Mouse (Mus musculus): ENCODE measurements around the gene Prss16. TPM values are rescaled to one million over a fixed set of nuclear protein-coding genes. Genes with fewer than 3 reads are reported as not detected.

Gene Prss16
- total and polyA plus RNA-seq, 3 experiments = 0.47 TPM; not detected in 2

DNA sequence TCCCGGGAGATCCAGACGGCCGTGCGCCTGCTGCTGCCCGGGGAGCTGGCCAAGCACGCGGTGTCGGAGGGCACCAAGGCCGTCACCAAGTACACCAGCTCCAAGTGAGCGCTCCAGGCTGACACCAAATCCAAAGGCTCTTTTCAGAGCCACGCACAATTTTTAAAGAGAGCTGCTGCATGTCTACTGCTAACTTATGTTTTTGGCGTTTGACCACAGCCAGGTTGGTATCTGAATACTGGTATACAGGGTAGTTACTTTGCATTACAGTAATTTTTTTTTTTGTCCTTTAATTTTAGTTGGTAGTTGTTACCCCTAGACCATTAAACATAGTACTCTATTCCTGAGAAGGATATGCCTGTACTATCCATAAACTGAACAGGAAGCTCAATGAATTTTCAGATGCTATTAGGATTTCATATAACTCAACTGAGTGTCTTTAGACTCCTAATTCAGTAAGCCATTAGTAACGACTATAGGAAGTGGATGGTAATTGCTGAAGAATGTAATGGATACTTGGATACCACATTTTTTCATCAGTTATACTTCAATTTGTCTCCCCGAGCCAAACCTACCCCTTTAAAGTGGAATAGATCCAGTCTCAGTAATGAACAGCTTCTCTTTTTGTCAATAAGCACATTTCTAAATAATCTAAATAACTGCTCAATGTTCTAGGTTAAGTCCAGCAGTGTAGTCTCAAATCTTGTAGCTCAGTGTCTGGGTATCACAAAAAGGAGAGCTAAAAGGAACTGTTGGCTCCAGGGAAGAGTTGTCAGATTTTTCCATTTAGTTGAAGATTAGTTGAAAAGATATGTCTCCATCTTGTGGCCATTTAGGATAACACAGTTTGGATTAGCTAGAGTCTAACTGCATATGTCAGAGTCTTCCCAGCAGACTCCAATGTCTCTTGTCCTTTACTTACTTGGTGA is 34.2 kb upstream of the Prss16 start:
- peaks cover 0 to 4% of the 10 kb centered on the region in 2 experiments; a peak in 2 of 4 replicates for H3K36me3 ChIP-seq (ENCODE audit: control insufficient read depth in 1 of 2, insufficient read depth in 2 of 2, low read length in 2 of 2)
- peak; percentile 88 for DNase-seq (ENCODE audit: low read depth, low spot score)
- no peaks in the 10 kb centered on the region; the same call in 1 of the 2 replicates for H3K79me2 ChIP-seq (ENCODE audit: control insufficient read depth, insufficient read depth, low read length, poor library complexity)
- TF ChIP-seq POLR2AphosphoS5 (IDR thresholded peaks at IDR 0.05; ENCODE audit: borderline replicate concordance, low read depth, low read length) = peak; percentile 30; the same call in 1 of the 2 replicates
- TF ChIP-seq BHLHE40 (IDR thresholded peaks at IDR 0.05; ENCODE audit: borderline replicate concordance, low read depth, low read length) = no peak
- TF ChIP-seq USF1 (IDR thresholded peaks at IDR 0.05; ENCODE audit: low read depth, low read length) = no peak
- TF ChIP-seq ELF1 (IDR thresholded peaks at IDR 0.05; ENCODE audit: low read depth, low read length) = no peak
- TF ChIP-seq HCFC1 (IDR thresholded peaks at IDR 0.05; ENCODE audit: low read depth, low read length) = no peak
- TF ChIP-seq GABPA (IDR thresholded peaks at IDR 0.05; ENCODE audit: low read depth, low read length) = no peak
- TF ChIP-seq TCF12 (IDR thresholded peaks at IDR 0.05; ENCODE audit: low read depth, low read length) = no peak
- TF ChIP-seq UBTF (IDR thresholded peaks at IDR 0.05; ENCODE audit: borderline replicate concordance, insufficient read depth, low read depth, low read length) = 0 out of 2 replicates have a peak, but pooled peaks have one; percentile 3
- TF ChIP-seq ZMIZ1 (IDR thresholded peaks at IDR 0.05; ENCODE audit: low read depth, low read length) = no peak
- TF ChIP-seq CHD2 (IDR thresholded peaks at IDR 0.05; ENCODE audit: low read length) = no peak
- no peak for TF ChIP-seq MAX (IDR thresholded peaks at IDR 0.05; ENCODE audit: low read length)
- no peak for TF ChIP-seq SMC3 (IDR thresholded peaks at IDR 0.05; ENCODE audit: low read depth, low read length)
- TF ChIP-seq SIN3A (IDR thresholded peaks at IDR 0.05; ENCODE audit: low read length) = no peak
- no peak for TF ChIP-seq POLR2AphosphoS2 (IDR thresholded peaks at IDR 0.05; ENCODE audit: low read length)
- no peak for TF ChIP-seq USF2 (IDR thresholded peaks at IDR 0.05; ENCODE audit: borderline replicate concordance in 1 of 2, insufficient read depth in 1 of 2, low read depth in 1 of 2, low read length in 2 of 2)
- TF ChIP-seq KAT2A (conservative IDR thresholded peaks at IDR 0.05; ENCODE audit: low read depth, low read length) = no peak
- no peak for TF ChIP-seq EP300 (IDR thresholded peaks at IDR 0.05; ENCODE audit: low read depth in 1 of 2, low read length in 2 of 2)
- TF ChIP-seq POLR2A (IDR thresholded peaks at IDR 0.05; ENCODE audit: control insufficient read depth in 1 of 2, insufficient read depth in 1 of 2, low read depth in 1 of 2, low read length in 2 of 2, poor library complexity in 1 of 2) = peak; percentile 85 to 88
- peak in 1 of 3 experiments; percentile 52; a peak in 2 of 6 replicates for TF ChIP-seq CTCF (IDR thresholded peaks at IDR 0.05 in 2 of 3, conservative IDR thresholded peaks at IDR 0.05 in 1 of 3; ENCODE audit: control insufficient read depth in 1 of 3, insufficient read depth in 1 of 3, low read depth in 2 of 3, low read length in 3 of 3, poor library complexity in 1 of 3, severe bottlenecking in 1 of 3)
- peak; percentile 59 for TF ChIP-seq TBP (IDR thresholded peaks at IDR 0.05; ENCODE audit: low read depth, low read length)
- peak overlapping the region; percentile 76 for H3K27ac ChIP-seq (ENCODE audit: control insufficient read depth, low read depth, low read length)
- peak overlapping the region in 1 of 2 experiments; percentile 19; a peak in 1 of 4 replicates for H3K4me3 ChIP-seq (ENCODE audit: control insufficient read depth in 1 of 2, insufficient read depth in 1 of 2, low read depth in 2 of 2, low read length in 2 of 2)
- H3K9ac ChIP-seq (ENCODE audit: control insufficient read depth, low read depth, low read length, poor library complexity, severe bottlenecking) = peak overlapping the region; percentile 39; the same call in 1 of the 2 replicates
- no peaks in the 10 kb centered on the region for H3K9me3 ChIP-seq (replicated peaks; ENCODE audit: insufficient read depth, low read length)
- peaks cover 0 to 4% of the 10 kb centered on the region in 2 experiments; a peak in 1 of 4 replicates for H3K4me1 ChIP-seq (ENCODE audit: control insufficient read depth in 1 of 2, insufficient read depth in 2 of 2, low read length in 2 of 2)
- H3K27me3 ChIP-seq (ENCODE audit: control insufficient read depth in 1 of 2, insufficient read depth in 2 of 2, low read length in 2 of 2) = no peaks in the 10 kb centered on the region
